9 mouse cellular contexts compared by ENCODE assay signal in genomic region chr17:36836427-36836812, GRCm38 (mm10). TPM values are rescaled to one million over a fixed set of nuclear protein-coding genes. Genes with fewer than 3 reads are reported as not detected.
A peak's percentile ranks its signal among the peaks of the same experiment; 100 is the strongest.
DNase-seq lines count a peak whose midpoint lies in the region; ATAC-seq and TF ChIP-seq lines count a peak whose summit lies in the region.
"Had no signal": no experiment of that assay in that cellular context is flagged by ENCODE, and none has a peak within 500 bp of the region (broad histone marks: within the 10 kb centered on the region; RNA-seq: fewer than 3 reads in every experiment).

No protein-coding gene starts in this region.

- H3K27ac ChIP-seq in heart, embryonic 13.5 days (replicated peaks), result peak overlapping the region; percentile 96
- H3K27ac ChIP-seq in forebrain, postnatal 0 days (ENCODE audit: low read depth, low read length), result peak overlapping the region; percentile 54; the same call in 1 of the 2 replicates
- H3K27ac ChIP-seq in macrophage, result peak overlapping the region; percentile 65

- H3K9ac ChIP-seq in heart, embryonic 13.5 days, result peak overlapping the region; percentile 95
- H3K9ac ChIP-seq in forebrain, postnatal 0 days, result peak overlapping the region; percentile 84

- no peak for ATAC-seq in heart, embryonic 13.5 days (ENCODE audit: extremely low read depth, insufficient number of reproducible peaks, low FRiP score, low TSS enrichment)
- no peak for ATAC-seq in G1E (ENCODE audit: extremely low read depth, insufficient number of reproducible peaks, low FRiP score, poor library complexity, severe bottlenecking)
- no peak for ATAC-seq in forebrain, postnatal 0 days

- no peaks in the 10 kb centered on the region; the same call in 1 of the 2 replicates for H3K27me3 ChIP-seq in heart, embryonic 13.5 days (replicated peaks)
- H3K27me3 ChIP-seq in G1E (ENCODE audit: insufficient read depth, low read length), result peaks cover 21% of the 10 kb centered on the region; the same call in 1 of the 2 replicates
- H3K27me3 ChIP-seq in forebrain, postnatal 0 days (ENCODE audit: insufficient read depth, low read length), result no peaks in the 10 kb centered on the region

- H3K4me2 ChIP-seq in heart, embryonic 13.5 days, result peak overlapping the region; percentile 73
- H3K4me2 ChIP-seq in forebrain, postnatal 0 days (ENCODE audit: low read depth), result peak overlapping the region; percentile 66

- no peak for TF ChIP-seq CTCF in G1E (IDR thresholded peaks at IDR 0.05; ENCODE audit: low read depth, low read length)
- TF ChIP-seq CTCF in forebrain, postnatal 0 days (IDR thresholded peaks at IDR 0.05; ENCODE audit: low read depth), result no peak; the same call in none of the 2 replicates

- H3K79me2 ChIP-seq in macrophage (ENCODE audit: inconsistent target), result peaks cover 41% of the 10 kb centered on the region

- H3K4me3 ChIP-seq in heart, embryonic 13.5 days, result peak overlapping the region; percentile 80
- peak overlapping the region; percentile 83 for H3K4me3 ChIP-seq in G1E (ENCODE audit: low read depth, low read length)
- peak overlapping the region; percentile 93 for H3K4me3 ChIP-seq in forebrain, postnatal 0 days (ENCODE audit: low read depth, low read length)
- peak overlapping the region; percentile 49 for H3K4me3 ChIP-seq in macrophage (ENCODE audit: inconsistent target)

- DNase-seq in heart, adult 18-20 months, result no peak
- no peak for DNase-seq in G1E (ENCODE audit: low spot score)
- no peak for DNase-seq in forebrain, postnatal 0 days
- no peak for DNase-seq in gastrocnemius, adult 18-20 months (ENCODE audit: low spot score)
- DNase-seq in spleen, adult 12 weeks (ENCODE audit: low spot score), result no peak
- no peak for DNase-seq in layer of hippocampus, adult 9-11 months

- peaks cover 3% of the 10 kb centered on the region; the same call in 1 of the 2 replicates for H3K36me3 ChIP-seq in heart, embryonic 13.5 days
- peaks cover 16% of the 10 kb centered on the region for H3K36me3 ChIP-seq in G1E (replicated peaks)
- no peaks in the 10 kb centered on the region for H3K36me3 ChIP-seq in forebrain, postnatal 0 days (ENCODE audit: insufficient read depth)
- H3K36me3 ChIP-seq in macrophage (ENCODE audit: inconsistent target), result 0 out of 2 replicates have a peak, but pooled peaks cover under 1% of the 10 kb centered on the region

- WGBS in heart, embryonic 13.5 days, result 16% methylated on average over 3 of the region's 3 CpGs
- 19% methylated on average over 3 of the region's 3 CpGs for WGBS in forebrain, postnatal 0 days
- WGBS in macrophage (ENCODE audit: missing documents), result 5% methylated on average over 3 of the region's 3 CpGs

- peaks cover 25% of the 10 kb centered on the region for H3K4me1 ChIP-seq in heart, embryonic 13.5 days
- H3K4me1 ChIP-seq in G1E (ENCODE audit: insufficient read depth, low read depth, low read length), result peaks cover 23% of the 10 kb centered on the region
- H3K4me1 ChIP-seq in forebrain, postnatal 0 days (ENCODE audit: insufficient read depth), result peaks cover 7% of the 10 kb centered on the region; the same call in 1 of the 2 replicates

- no peaks in the 10 kb centered on the region for H3K9me3 ChIP-seq in heart, embryonic 13.5 days
- H3K9me3 ChIP-seq in G1E (replicated peaks), result no peaks in the 10 kb centered on the region
- H3K9me3 ChIP-seq in forebrain, postnatal 0 days (ENCODE audit: low read length), result no peaks in the 10 kb centered on the region

RNA-seq across cellular contexts. Expression of gene Trim26, which starts 0.5 kb away (rescaled TPM):
- 21.7 and 22.8 TPM in 2 replicates for polyA plus RNA-seq in heart, embryonic 13.5 days (2015; fragmentation: Nextera tagmentation; extraction: Ambion mirVana)
- 10 to 100 TPM; 17.8 to 18.5 TPM for total RNA-seq in heart, adult 18-20 months (2021)
- total RNA-seq in G1E (2014; fragmentation: Nextera tagmentation), result 31.8 and 39.7 TPM in 2 replicates
- 12.5 TPM in 2 replicates for total RNA-seq in G1E (2017)
- polyA plus RNA-seq in G1E (2012), result 11.7 and 13.4 TPM in 2 replicates
- 19.3 and 30.6 TPM in 2 replicates for total RNA-seq in forebrain, postnatal 0 days (2014; rRNA removed)
- 21.3 and 36.6 TPM in 2 replicates for polyA plus RNA-seq in forebrain, postnatal 0 days (2015; fragmentation: Nextera tagmentation; extraction: Ambion mirVana)
- 100 to 1,000 TPM; 201 to 789 (median 293) TPM for total RNA-seq in macrophage (2018; cell fraction: chromatin; rRNA removed)
- total RNA-seq in macrophage (2018; cell fraction: cytosol; rRNA removed), result 10 to 100 TPM; 42.0 to 85.6 (median 57.7) TPM
- total RNA-seq in macrophage (2018; cell fraction: nucleus; rRNA removed), result 100 to 1,000 TPM; 165 to 654 (median 235) TPM
- polyA plus RNA-seq in macrophage (2018), result 38.3 to 72.2 TPM (median 56.6 TPM) in 3 replicates
- total RNA-seq in gastrocnemius, adult 18-20 months (2021), result 10 to 100 TPM; 18.4 to 18.7 TPM

RNA-seq across cellular contexts. Expression of gene H2-M10.6, which starts 24.4 kb away (rescaled TPM):
- polyA plus RNA-seq in heart, embryonic 13.5 days (2015; fragmentation: Nextera tagmentation; extraction: Ambion mirVana), result not detected in 2 replicates
- not detected for total RNA-seq in heart, adult 18-20 months (2021)
- total RNA-seq in G1E (2014; fragmentation: Nextera tagmentation) (not detected in 2 replicates), G1E (2017) (0.06 TPM in 1 of 2 replicates, not detected in the other)
- polyA plus RNA-seq in G1E (2012) (not detected in 2 replicates), macrophage (2018) (not detected in 3 replicates)
- not detected in 2 replicates for total RNA-seq in forebrain, postnatal 0 days (2014; rRNA removed)
- not detected in 2 replicates for polyA plus RNA-seq in forebrain, postnatal 0 days (2015; fragmentation: Nextera tagmentation; extraction: Ambion mirVana)
- total RNA-seq in macrophage (2018; cell fraction: chromatin; rRNA removed), result not detected
- not detected for total RNA-seq in macrophage (2018; cell fraction: cytosol; rRNA removed)
- not detected for total RNA-seq in macrophage (2018; cell fraction: nucleus; rRNA removed)
- total RNA-seq in gastrocnemius, adult 18-20 months (2021), result not detected
- total RNA-seq: layer of hippocampus, postnatal 14 days had no signal

RNA-seq across cellular contexts. Expression of gene Trim15, which starts 30.6 kb away (rescaled TPM):
- 0.23 TPM in 2 replicates for polyA plus RNA-seq in heart, embryonic 13.5 days (2015; fragmentation: Nextera tagmentation; extraction: Ambion mirVana)
- not detected for total RNA-seq in heart, adult 18-20 months (2021)
- total RNA-seq in G1E (2014; fragmentation: Nextera tagmentation) (not detected in 2 replicates), G1E (2017) (0.22 TPM in 1 of 2 replicates, not detected in the other)
- polyA plus RNA-seq in G1E (2012) (not detected in 2 replicates), macrophage (2018) (not detected in 3 replicates)
- 0.15 and 0.19 TPM in 2 replicates for total RNA-seq in forebrain, postnatal 0 days (2014; rRNA removed)
- polyA plus RNA-seq in forebrain, postnatal 0 days (2015; fragmentation: Nextera tagmentation; extraction: Ambion mirVana), result 0.23 and 0.31 TPM in 2 replicates
- total RNA-seq in macrophage (2018; cell fraction: chromatin; rRNA removed), result not detected
- total RNA-seq in macrophage (2018; cell fraction: cytosol; rRNA removed), result not detected
- total RNA-seq in macrophage (2018; cell fraction: nucleus; rRNA removed), result not detected
- not detected for total RNA-seq in gastrocnemius, adult 18-20 months (2021)
- total RNA-seq: layer of hippocampus, postnatal 14 days had no signal

RNA-seq across cellular contexts. Expression of gene Trim10, which starts 33.0 kb away (rescaled TPM):
- 13.3 and 16.0 TPM in 2 replicates for polyA plus RNA-seq in heart, embryonic 13.5 days (2015; fragmentation: Nextera tagmentation; extraction: Ambion mirVana)
- total RNA-seq in heart, adult 18-20 months (2021), result under 1 TPM; 0.33 to 0.35 TPM
- total RNA-seq in G1E (2014; fragmentation: Nextera tagmentation), result 8.3 and 18.1 TPM in 2 replicates
- 16.2 and 17.5 TPM in 2 replicates for total RNA-seq in G1E (2017)
- 2.7 and 6.1 TPM in 2 replicates for polyA plus RNA-seq in G1E (2012)
- 0.15 TPM in 1 of 2 replicates, not detected in the other for total RNA-seq in forebrain, postnatal 0 days (2014; rRNA removed)
- 0.14 and 0.22 TPM in 2 replicates for polyA plus RNA-seq in forebrain, postnatal 0 days (2015; fragmentation: Nextera tagmentation; extraction: Ambion mirVana)
- under 1 TPM in 1 of 26 experiments, not detected in 25; 0.37 TPM for total RNA-seq in macrophage (2018; cell fraction: chromatin; rRNA removed)
- total RNA-seq in macrophage (2018; cell fraction: cytosol; rRNA removed), result not detected
- under 1 TPM in 1 of 26 experiments, not detected in 25; 0.21 TPM for total RNA-seq in macrophage (2018; cell fraction: nucleus; rRNA removed)
- polyA plus RNA-seq in macrophage (2018), result not detected in 3 replicates
- total RNA-seq in gastrocnemius, adult 18-20 months (2021), result not detected
- total RNA-seq: layer of hippocampus, postnatal 14 days had no signal

RNA-seq across cellular contexts. Expression of gene Trim40, which starts 53.5 kb away (rescaled TPM):
- not detected in 2 replicates for polyA plus RNA-seq in heart, embryonic 13.5 days (2015; fragmentation: Nextera tagmentation; extraction: Ambion mirVana)
- total RNA-seq in heart, adult 18-20 months (2021), result not detected
- not detected in 2 replicates for total RNA-seq in G1E (2014; fragmentation: Nextera tagmentation)
- total RNA-seq in G1E (2017), result 0.12 TPM in 1 of 2 replicates, not detected in the other
- polyA plus RNA-seq in G1E (2012), result not detected in 2 replicates
- total RNA-seq in forebrain, postnatal 0 days (2014; rRNA removed), result 0.19 TPM in 1 of 2 replicates, not detected in the other
- 0.12 TPM in 1 of 2 replicates, not detected in the other for polyA plus RNA-seq in forebrain, postnatal 0 days (2015; fragmentation: Nextera tagmentation; extraction: Ambion mirVana)
- not detected for total RNA-seq in macrophage (2018; cell fraction: chromatin; rRNA removed)
- total RNA-seq in macrophage (2018; cell fraction: cytosol; rRNA removed), result not detected
- not detected for total RNA-seq in macrophage (2018; cell fraction: nucleus; rRNA removed)
- polyA plus RNA-seq in macrophage (2018), result not detected in 3 replicates
- not detected for total RNA-seq in gastrocnemius, adult 18-20 months (2021)
- total RNA-seq: layer of hippocampus, postnatal 14 days had no signal
